Mouse (Mus musculus): ENCODE results near the gene Tgif2. TPM values are rescaled to one million over a fixed set of nuclear protein-coding genes. Genes with fewer than 3 reads are reported as not detected.
A peak's percentile ranks its signal among the peaks of the same experiment; 100 is the strongest.
"Not testable (repeated sequence)": the region's sequence is repeated elsewhere in the genome, so short reads cannot be mapped to it uniquely, and the experiment has no call there.

Gene Tgif2
- polyA plus RNA-seq, 1 experiment, result 11.8 TPM

GRCm38 (mm10) chr2:156869554-156869953, 29.7 kb downstream of the Tgif2 start:
- no peak for DNase-seq
- no peak for TF ChIP-seq CTCF (IDR thresholded peaks at IDR 0.05; ENCODE audit: insufficient read depth, low read length)
- TF ChIP-seq POLR2A (IDR thresholded peaks at IDR 0.05; ENCODE audit: borderline replicate concordance, extremely low read depth, low read depth, low read length), result no peak
- Histone ChIP-seq H3K4me1 (ENCODE audit: control insufficient read depth, insufficient read depth, low read length) (peaks cover 14% of the 10 kb centered on the region; the same call in 1 of the 2 replicates), H3K4me3 (replicated peaks; ENCODE audit: extremely low read depth, low read depth, low read length) (no peak overlapping the region)
- WGBS, result 71% methylated on average over 7 of the region's 7 CpGs

- no peak for DNase-seq
- 12% methylated on average over 6 of the region's 6 CpGs for WGBS
- peaks cover 12% of the 10 kb centered on the region; the same call in 1 of the 2 replicates for H3K4me1 ChIP-seq (ENCODE audit: control insufficient read depth, insufficient read depth, low read length)
- TF ChIP-seq POLR2A (IDR thresholded peaks at IDR 0.05; ENCODE audit: borderline replicate concordance, extremely low read depth, low read depth, low read length) (no peak), CTCF (IDR thresholded peaks at IDR 0.05; ENCODE audit: insufficient read depth, low read length) (no peak)
- no peak overlapping the region for H3K4me3 ChIP-seq (replicated peaks; ENCODE audit: extremely low read depth, low read depth, low read length)
Observed at GRCm38 (mm10) chr2:156870519-156870918, 30.7 kb downstream of the Tgif2 start.

GRCm38 (mm10) chr2:156873629-156874028, 33.8 kb downstream of the Tgif2 start:
- DNase-seq, result no peak
- TF ChIP-seq CTCF (IDR thresholded peaks at IDR 0.05; ENCODE audit: insufficient read depth, low read length), result peak; percentile 48; the same call in 1 of the 2 replicates
- TF ChIP-seq POLR2A (IDR thresholded peaks at IDR 0.05; ENCODE audit: borderline replicate concordance, extremely low read depth, low read depth, low read length), result no peak
- WGBS, result 20% methylated on average over 5 of the region's 5 CpGs
- peaks cover 18% of the 10 kb centered on the region; the same call in 1 of the 2 replicates for H3K4me1 ChIP-seq (ENCODE audit: control insufficient read depth, insufficient read depth, low read length)
- H3K4me3 ChIP-seq (replicated peaks; ENCODE audit: extremely low read depth, low read depth, low read length), result no peak overlapping the region

- H3K4me1 ChIP-seq (ENCODE audit: control insufficient read depth, insufficient read depth, low read length), result peaks cover 16% of the 10 kb centered on the region; the same call in 1 of the 2 replicates
- no peak for TF ChIP-seq CTCF (IDR thresholded peaks at IDR 0.05; ENCODE audit: insufficient read depth, low read length)
- TF ChIP-seq POLR2A (IDR thresholded peaks at IDR 0.05; ENCODE audit: borderline replicate concordance, extremely low read depth, low read depth, low read length), result no peak
- DNase-seq, result no peak
- no peak overlapping the region for H3K4me3 ChIP-seq (replicated peaks; ENCODE audit: extremely low read depth, low read depth, low read length)
- WGBS, result 88% methylated on average over 8 of the region's 8 CpGs
Observed at GRCm38 (mm10) chr2:156874047-156874759, 34.4 kb downstream of the Tgif2 start.

GRCm38 (mm10) chr2:156874760-156875510, 35.1 kb downstream of the Tgif2 start:
- no peak for TF ChIP-seq CTCF (IDR thresholded peaks at IDR 0.05; ENCODE audit: insufficient read depth, low read length)
- TF ChIP-seq POLR2A (IDR thresholded peaks at IDR 0.05; ENCODE audit: borderline replicate concordance, extremely low read depth, low read depth, low read length), result no peak
- Histone ChIP-seq H3K4me1 (ENCODE audit: control insufficient read depth, insufficient read depth, low read length) (peaks cover 16% of the 10 kb centered on the region; the same call in 1 of the 2 replicates), H3K4me3 (replicated peaks; ENCODE audit: extremely low read depth, low read depth, low read length) (no peak overlapping the region)
- 91% methylated on average over 4 of the region's 4 CpGs for WGBS
- no peak for DNase-seq

- 26% methylated on average over 9 of the region's 9 CpGs for WGBS
- no peak overlapping the region for H3K4me3 ChIP-seq (replicated peaks; ENCODE audit: extremely low read depth, low read depth, low read length)
- DNase-seq, result no peak
- TF ChIP-seq POLR2A (IDR thresholded peaks at IDR 0.05; ENCODE audit: borderline replicate concordance, extremely low read depth, low read depth, low read length) (no peak), CTCF (IDR thresholded peaks at IDR 0.05; ENCODE audit: insufficient read depth, low read length) (no peak)
- H3K4me1 ChIP-seq (ENCODE audit: control insufficient read depth, insufficient read depth, low read length), result peaks cover 9% of the 10 kb centered on the region; the same call in 1 of the 2 replicates
Observed at GRCm38 (mm10) chr2:156877726-156878125, 37.9 kb downstream of the Tgif2 start.

- WGBS, result 77% methylated on average over 3 of the region's 3 CpGs
- DNase-seq, result no peak
- TF ChIP-seq CTCF (IDR thresholded peaks at IDR 0.05; ENCODE audit: insufficient read depth, low read length), result no peak
- no peak for TF ChIP-seq POLR2A (IDR thresholded peaks at IDR 0.05; ENCODE audit: borderline replicate concordance, extremely low read depth, low read depth, low read length)
- Histone ChIP-seq H3K4me1 (ENCODE audit: control insufficient read depth, insufficient read depth, low read length) (peaks cover 13% of the 10 kb centered on the region), H3K4me3 (replicated peaks; ENCODE audit: extremely low read depth, low read depth, low read length) (no peak overlapping the region)
Observed at GRCm38 (mm10) chr2:156879541-156879940, 39.7 kb downstream of the Tgif2 start.

- H3K4me3 ChIP-seq (replicated peaks; ENCODE audit: extremely low read depth, low read depth, low read length), result no peak overlapping the region
- WGBS, result 46% methylated on average over 10 of the region's 10 CpGs
- no peak for TF ChIP-seq POLR2A (IDR thresholded peaks at IDR 0.05; ENCODE audit: borderline replicate concordance, extremely low read depth, low read depth, low read length)
- no peak for TF ChIP-seq CTCF (IDR thresholded peaks at IDR 0.05; ENCODE audit: insufficient read depth, low read length)
- no peak for DNase-seq
- H3K4me1 ChIP-seq (ENCODE audit: control insufficient read depth, insufficient read depth, low read length), result peaks cover 13% of the 10 kb centered on the region
Observed at GRCm38 (mm10) chr2:156882431-156883001, 42.7 kb downstream of the Tgif2 start.

- no peak for DNase-seq
- no peak for TF ChIP-seq CTCF (IDR thresholded peaks at IDR 0.05; ENCODE audit: insufficient read depth, low read length)
- TF ChIP-seq POLR2A (IDR thresholded peaks at IDR 0.05; ENCODE audit: borderline replicate concordance, extremely low read depth, low read depth, low read length), result no peak
- Histone ChIP-seq H3K4me1 (ENCODE audit: control insufficient read depth, insufficient read depth, low read length) (peaks cover 4% of the 10 kb centered on the region), H3K4me3 (replicated peaks; ENCODE audit: extremely low read depth, low read depth, low read length) (no peak overlapping the region)
- 63% methylated on average over 10 of the region's 10 CpGs for WGBS
Observed at GRCm38 (mm10) chr2:156884396-156885211, 44.8 kb downstream of the Tgif2 start.

GRCm38 (mm10) chr2:156885666-156886065, 45.9 kb downstream of the Tgif2 start:
- H3K4me3 ChIP-seq (replicated peaks; ENCODE audit: extremely low read depth, low read depth, low read length); DNase-seq; H3K4me1 ChIP-seq (ENCODE audit: control insufficient read depth, insufficient read depth, low read length): not testable (repeated sequence)
- 70% methylated on average over 2 of the region's 2 CpGs for WGBS
